Mouse (Mus musculus) liver, embryonic 14.5 days (tissue): ENCODE measurements around the gene Exoc4. TPM values are rescaled to one million over a fixed set of nuclear protein-coding genes. Genes with fewer than 3 reads are reported as not detected.

Experiments
- ATAC-seq: fragments of 200-750 bp; cut with Nextera tagmentation; 2 replicates; pipeline ENCODE4 v1.8.0; 2017; ENCODE audit warnings: moderate number of reproducible peaks, mild to moderate bottlenecking, moderate library complexity; ENCODE audit not compliant: insufficient read depth
- DNase-seq, 3 experiments: peaks; one replicate each; pipeline ENCODE4 v3.0.0-alpha.2; 2012 to 2013; ENCODE audit warnings: low read depth in 3 of 3, low spot score in 3 of 3
- H3K27ac ChIP-seq: fragments of 300-500 bp; sonication (generic); 2 replicates; pipeline ENCODE4 v1.5.1; 2014; ENCODE audit warnings: moderate library complexity, mild to moderate bottlenecking, control low read depth, inconsistent platforms
- H3K27me3 ChIP-seq: fragments of 300-500 bp; sonication (generic); 2 replicates; pipeline ENCODE4 v1.6.1; 2014; ENCODE audit warnings: mild to moderate bottlenecking, low read length, moderate library complexity; ENCODE audit not compliant: control insufficient read depth, insufficient read depth
- H3K36me3 ChIP-seq: fragments of 300-500 bp; sonication (generic); replicated peaks from 2 replicates; pipeline ENCODE4 v1.6.1; 2014; ENCODE audit warnings: low read depth; ENCODE audit not compliant: control insufficient read depth, insufficient read depth
- H3K4me1 ChIP-seq, 2 experiments: fragments of 200-500 bp in 1 of 2; fragments of 300-500 bp in 1 of 2; sonication (generic) in 1 of 2; replicated peaks; 2 replicates each; pipeline ENCODE4 v1.6.1; 2012 to 2014; ENCODE audit warnings: antibody characterized with exemption in 1 of 2, inconsistent platforms in 1 of 2, low read length in 1 of 2; ENCODE audit not compliant: control insufficient read depth in 2 of 2, insufficient read depth in 2 of 2
- H3K4me2 ChIP-seq: fragments of 300-500 bp; sonication (generic); 2 replicates; pipeline ENCODE4 v1.6.1; 2014; ENCODE audit warnings: low read depth, mild to moderate bottlenecking, control low read depth, moderate library complexity
- H3K4me3 ChIP-seq, 2 experiments: fragments of 200-500 bp in 1 of 2; fragments of 300-500 bp in 1 of 2; sonication (generic) in 1 of 2; 2 replicates each; pipeline ENCODE4 v1.5.1; 2012 to 2014; ENCODE audit warnings: low read depth in 2 of 2, low read length in 2 of 2, mild to moderate bottlenecking in 2 of 2, control low read depth in 1 of 2, inconsistent platforms in 1 of 2, moderate library complexity in 1 of 2; ENCODE audit not compliant: insufficient read depth in 1 of 2
- H3K9ac ChIP-seq: fragments of 300-500 bp; sonication (generic); replicated peaks from 2 replicates; pipeline ENCODE4 v1.6.1; 2014; ENCODE audit warnings: mild to moderate bottlenecking, control low read depth, moderate library complexity
- H3K9me3 ChIP-seq: fragments of 300-500 bp; sonication (generic); 2 replicates; pipeline ENCODE4 v1.6.1; 2016; ENCODE audit warnings: low read length, mixed read lengths; ENCODE audit not compliant: control insufficient read depth
- CTCF ChIP-seq: IDR thresholded peaks from 2 replicates; pipeline ENCODE4 v1.5.1; 2016; ENCODE audit warnings: antibody characterized with exemption, low read depth, control low read depth
- EP300 ChIP-seq: IDR thresholded peaks from 2 replicates; pipeline ENCODE4 v1.6.1; 2016; ENCODE audit warnings: antibody characterized with exemption, low read depth
- WGBS: fragments of 180-500 bp; shearing (Covaris S2); extraction: QIAGEN DNeasy Blood & Tissue Kit; methylation state at CpG from one replicate; pipeline ENCODE4 v1.1.7; 2014; ENCODE audit not compliant: insufficient replicate concordance; 5-methylcytosine and 5-hydroxymethylcytosine counted together
- polyA plus RNA-seq, 2 experiments: library from polyadenylated mRNA; depleted of rRNA in 1 of 2; stranded (reverse) in 1 of 2; unstranded in 1 of 2; fragments of >200 nt; fragmentation: Nextera tagmentation in 1 of 2; extraction: Ambion mirVana in 1 of 2; gene quantifications; 2 replicates each; pipeline versions ENCODE4 v1.2.1 to v1.2.3; 2012 to 2014

Exoc4 gene
- polyA plus RNA-seq, 2 experiments = 4.9 to 7.0 TPM

DNA sequence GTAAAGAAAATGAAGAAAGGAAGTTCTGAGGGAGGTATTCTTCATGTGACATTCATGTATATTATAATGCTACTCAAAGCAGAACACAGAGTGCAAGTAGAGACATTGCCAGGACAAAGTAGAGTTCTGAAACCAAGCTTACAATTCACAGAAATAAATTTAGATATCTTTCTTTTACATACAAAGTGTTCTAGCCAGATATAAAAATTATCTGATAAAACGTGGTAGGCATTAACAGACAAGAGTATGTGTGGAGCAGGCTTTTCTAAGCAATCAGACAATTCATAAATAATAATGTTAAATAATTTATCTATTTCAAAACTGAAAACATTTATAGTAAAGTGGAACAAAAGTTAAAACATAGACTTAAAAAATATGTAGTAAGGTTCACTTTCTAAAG is 49.9 kb downstream of the Exoc4 start:
- peak; percentile 65; the same call in 1 of the 2 replicates for ATAC-seq
- WGBS = 11% methylated on average over 1 of the region's 1 CpGs

DNA sequence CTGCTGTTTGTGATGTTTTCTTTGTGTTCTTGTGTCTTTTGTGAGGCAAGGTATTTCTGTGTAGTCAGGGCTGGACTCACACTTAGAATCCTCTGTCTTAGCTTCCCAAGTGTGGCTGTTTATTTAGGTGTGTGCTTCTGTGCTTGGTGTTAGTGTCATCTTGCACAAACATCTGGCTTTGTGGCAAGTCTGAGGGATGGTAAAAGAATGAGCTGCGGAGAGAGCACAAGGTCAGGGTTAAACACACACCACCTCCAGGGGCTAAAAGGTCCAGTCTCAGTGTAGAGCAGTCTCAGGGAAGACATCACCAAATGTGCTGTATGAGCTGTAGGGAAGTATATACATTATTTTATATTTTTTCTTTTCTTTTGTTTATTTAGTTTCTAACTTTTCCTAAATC is 57.1 kb downstream of the Exoc4 start:
- Histone ChIP-seq H3K4me1 (no peaks in the 10 kb centered on the region), H3K27ac (no peak overlapping the region), H3K4me3 (no peak overlapping the region), H3K36me3 (no peaks in the 10 kb centered on the region), H3K9ac (no peak overlapping the region), H3K9me3 (no peaks in the 10 kb centered on the region), H3K27me3 (no peaks in the 10 kb centered on the region), H3K4me2 (no peak overlapping the region)
- ATAC-seq = no peak
- DNase-seq = no peak
- TF ChIP-seq EP300 (no peak), CTCF (no peak)
- 63% methylated on average over 1 of the region's 1 CpGs for WGBS

More for the DNA sequence above, 49.9 kb downstream of the Exoc4 start:
- Histone ChIP-seq H3K27ac (no peak overlapping the region), H3K27me3 (no peaks in the 10 kb centered on the region), H3K36me3 (no peaks in the 10 kb centered on the region), H3K4me3 (no peak overlapping the region), H3K4me2 (no peak overlapping the region), H3K9ac (no peak overlapping the region), H3K4me1 (peaks cover 2 to 11% of the 10 kb centered on the region in 2 experiments), H3K9me3 (no peaks in the 10 kb centered on the region)
- peak; percentile 14 to 40 (median 30) for DNase-seq
- TF ChIP-seq EP300 (peak; percentile 60), CTCF (no peak)

GRCm38 (mm10) chr6:33308646-33309045 is 59.8 kb downstream of the Exoc4 start:
- H3K36me3 ChIP-seq = no peaks in the 10 kb centered on the region
- no peak for ATAC-seq
- no peak overlapping the region for H3K4me2 ChIP-seq
- no peaks in the 10 kb centered on the region for H3K4me1 ChIP-seq
- H3K9me3 ChIP-seq = no peaks in the 10 kb centered on the region
- no peaks in the 10 kb centered on the region for H3K27me3 ChIP-seq
- no peak overlapping the region for H3K4me3 ChIP-seq
- TF ChIP-seq CTCF (no peak), EP300 (no peak)
- H3K9ac ChIP-seq = no peak overlapping the region
- H3K27ac ChIP-seq = no peak overlapping the region
- WGBS = 72% methylated on average over 2 of the region's 2 CpGs
- DNase-seq = no peak

- H3K9ac ChIP-seq = no peak overlapping the region
- H3K4me3 ChIP-seq = no peak overlapping the region
- no peak overlapping the region for H3K4me2 ChIP-seq
- no peak for TF ChIP-seq CTCF
- no peak for TF ChIP-seq EP300
- WGBS = 86% methylated on average over 1 of the region's 1 CpGs
- H3K27me3 ChIP-seq = no peaks in the 10 kb centered on the region
- no peaks in the 10 kb centered on the region for H3K36me3 ChIP-seq
- no peak overlapping the region for H3K27ac ChIP-seq
- no peaks in the 10 kb centered on the region for H3K9me3 ChIP-seq
- ATAC-seq = no peak
- no peaks in the 10 kb centered on the region for H3K4me1 ChIP-seq
- DNase-seq = no peak
Observed at GRCm38 (mm10) chr6:33310486-33310885, 61.6 kb downstream of the Exoc4 start.

DNA sequence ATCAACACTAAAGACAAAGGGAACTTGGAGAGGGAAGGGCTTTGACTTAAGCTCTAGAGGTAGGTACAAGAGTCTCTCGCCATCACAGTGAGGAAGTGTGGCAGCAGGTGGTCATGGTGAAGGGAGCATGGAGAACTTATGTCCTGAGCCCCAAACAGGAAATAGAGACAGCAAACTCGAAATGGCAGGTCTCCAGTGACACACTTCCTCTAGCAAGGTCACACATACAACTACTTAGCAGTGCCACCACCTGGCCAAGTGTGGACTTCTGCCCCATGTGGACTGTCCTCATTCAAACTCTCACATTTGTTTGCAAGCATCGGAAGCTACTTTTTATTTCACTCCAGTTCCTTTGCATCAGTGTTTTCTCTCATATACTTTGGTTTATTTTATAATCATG is 74.0 kb downstream of the Exoc4 start:
- WGBS = 51% methylated on average over 3 of the region's 3 CpGs
- no peaks in the 10 kb centered on the region for H3K36me3 ChIP-seq
- ATAC-seq (no peak), DNase-seq (no peak)
- no peak for TF ChIP-seq EP300
- TF ChIP-seq CTCF = peak; percentile 27; the same call in 1 of the 2 replicates
- H3K27ac ChIP-seq = no peak overlapping the region
- no peaks in the 10 kb centered on the region; a peak in 1 of 4 replicates for H3K4me1 ChIP-seq
- no peak overlapping the region for H3K4me3 ChIP-seq
- no peaks in the 10 kb centered on the region for H3K9me3 ChIP-seq
- H3K27me3 ChIP-seq = no peaks in the 10 kb centered on the region
- H3K4me2 ChIP-seq = no peak overlapping the region
- H3K9ac ChIP-seq = no peak overlapping the region
